Mouse (Mus musculus): ENCODE data around the gene Zfp64. TPM values are rescaled to one million over a fixed set of nuclear protein-coding genes. Genes with fewer than 3 reads are reported as not detected.

Gene Zfp64
- polyA plus RNA-seq, 1 experiment from 2014 or later: 45.3 TPM

GRCm38 (mm10) chr2:168922466-168922865 is 32.9 kb downstream of the Zfp64 start:
- Histone ChIP-seq H3K4me2 (ENCODE audit: low read depth, severe bottlenecking) (no peak overlapping the region), H3K9ac (ENCODE audit: low read length) (no peak overlapping the region), H3K27ac (replicated peaks; ENCODE audit: low read depth, low read length) (no peak overlapping the region), H3K4me3 (ENCODE audit: low read depth, low read length) (no peak overlapping the region), H3K36me3 (ENCODE audit: control insufficient read depth, insufficient read depth, low read length) (peaks cover 11% of the 10 kb centered on the region; the same call in 1 of the 2 replicates), H3K9me3 (ENCODE audit: control insufficient read depth, low read length) (peaks cover 3% of the 10 kb centered on the region; the same call in 1 of the 2 replicates), H3K27me3 (ENCODE audit: control insufficient read depth, insufficient read depth, low read length) (no peaks in the 10 kb centered on the region), H3K4me1 (ENCODE audit: control insufficient read depth, insufficient read depth, low read length) (no peaks in the 10 kb centered on the region)
- 91% methylated on average over 5 of the region's 5 CpGs for WGBS
- no peak for ATAC-seq (ENCODE audit: insufficient number of reproducible peaks, low FRiP score, low TSS enrichment, low read depth)
- no peak for DNase-seq (ENCODE audit: low spot score)

GRCm38 (mm10) chr2:168920007-168920406 is 35.4 kb downstream of the Zfp64 start:
- no peak for DNase-seq (ENCODE audit: low spot score)
- Histone ChIP-seq H3K27me3 (ENCODE audit: control insufficient read depth, insufficient read depth, low read length) (no peaks in the 10 kb centered on the region), H3K36me3 (ENCODE audit: control insufficient read depth, insufficient read depth, low read length) (no peaks in the 10 kb centered on the region), H3K9ac (ENCODE audit: low read length) (no peak overlapping the region), H3K9me3 (ENCODE audit: control insufficient read depth, low read length) (peaks cover 3% of the 10 kb centered on the region; the same call in 1 of the 2 replicates), H3K27ac (replicated peaks; ENCODE audit: low read depth, low read length) (no peak overlapping the region), H3K4me2 (ENCODE audit: low read depth, severe bottlenecking) (no peak overlapping the region), H3K4me3 (ENCODE audit: low read depth, low read length) (no peak overlapping the region), H3K4me1 (ENCODE audit: control insufficient read depth, insufficient read depth, low read length) (no peaks in the 10 kb centered on the region)
- ATAC-seq (ENCODE audit: insufficient number of reproducible peaks, low FRiP score, low TSS enrichment, low read depth): no peak
- 47% methylated on average over 15 of the region's 15 CpGs for WGBS

GRCm38 (mm10) chr2:168912901-168913721 is 42.3 kb downstream of the Zfp64 start:
- ATAC-seq (ENCODE audit: insufficient number of reproducible peaks, low FRiP score, low TSS enrichment, low read depth): 0 out of 2 replicates have a peak, but pooled peaks have one; percentile 14

GRCm38 (mm10) chr2:168912051-168912891 is 43.1 kb downstream of the Zfp64 start:
- H3K9me3 ChIP-seq (ENCODE audit: control insufficient read depth, low read length): no peaks in the 10 kb centered on the region
- peaks cover 32% of the 10 kb centered on the region for H3K27me3 ChIP-seq (ENCODE audit: control insufficient read depth, insufficient read depth, low read length)
- DNase-seq (ENCODE audit: low spot score) (peak; percentile 75), ATAC-seq (ENCODE audit: insufficient number of reproducible peaks, low FRiP score, low TSS enrichment, low read depth) (peak; percentile 42)
- H3K27ac ChIP-seq (replicated peaks; ENCODE audit: low read depth, low read length): no peak overlapping the region
- H3K9ac ChIP-seq (ENCODE audit: low read length): peak overlapping the region; percentile 27; the same call in 1 of the 2 replicates
- 0% methylated on average over 70 of the region's 70 CpGs for WGBS
- H3K4me3 ChIP-seq (ENCODE audit: low read depth, low read length): peak overlapping the region; percentile 45
- H3K4me2 ChIP-seq (ENCODE audit: low read depth, severe bottlenecking): peak overlapping the region; percentile 80
- H3K36me3 ChIP-seq (ENCODE audit: control insufficient read depth, insufficient read depth, low read length): no peaks in the 10 kb centered on the region
- peaks cover 25% of the 10 kb centered on the region for H3K4me1 ChIP-seq (ENCODE audit: control insufficient read depth, insufficient read depth, low read length)

More at GRCm38 (mm10) chr2:168912901-168913721, 42.3 kb downstream of the Zfp64 start:
- 1% methylated on average over 31 of the region's 31 CpGs for WGBS
- H3K4me3 ChIP-seq (ENCODE audit: low read depth, low read length): peak overlapping the region; percentile 45
- peaks cover 32% of the 10 kb centered on the region for H3K27me3 ChIP-seq (ENCODE audit: control insufficient read depth, insufficient read depth, low read length)
- peaks cover 25% of the 10 kb centered on the region for H3K4me1 ChIP-seq (ENCODE audit: control insufficient read depth, insufficient read depth, low read length)
- DNase-seq (ENCODE audit: low spot score): peak; percentile 60
- no peaks in the 10 kb centered on the region for H3K36me3 ChIP-seq (ENCODE audit: control insufficient read depth, insufficient read depth, low read length)
- H3K27ac ChIP-seq (replicated peaks; ENCODE audit: low read depth, low read length): no peak overlapping the region
- peak overlapping the region; percentile 80 for H3K4me2 ChIP-seq (ENCODE audit: low read depth, severe bottlenecking)
- peak overlapping the region; percentile 27; the same call in 1 of the 2 replicates for H3K9ac ChIP-seq (ENCODE audit: low read length)
- no peaks in the 10 kb centered on the region for H3K9me3 ChIP-seq (ENCODE audit: control insufficient read depth, low read length)

- DNase-seq (ENCODE audit: low spot score): peak; percentile 51
- Histone ChIP-seq H3K9ac (ENCODE audit: low read length) (no peak overlapping the region), H3K27me3 (ENCODE audit: control insufficient read depth, insufficient read depth, low read length) (peaks cover 32% of the 10 kb centered on the region), H3K9me3 (ENCODE audit: control insufficient read depth, low read length) (no peaks in the 10 kb centered on the region), H3K4me2 (ENCODE audit: low read depth, severe bottlenecking) (peak overlapping the region; percentile 80), H3K4me1 (ENCODE audit: control insufficient read depth, insufficient read depth, low read length) (peaks cover 30% of the 10 kb centered on the region), H3K36me3 (ENCODE audit: control insufficient read depth, insufficient read depth, low read length) (no peaks in the 10 kb centered on the region), H3K27ac (replicated peaks; ENCODE audit: low read depth, low read length) (no peak overlapping the region), H3K4me3 (ENCODE audit: low read depth, low read length) (peak overlapping the region; percentile 45)
- no peak for ATAC-seq (ENCODE audit: insufficient number of reproducible peaks, low FRiP score, low TSS enrichment, low read depth)
- WGBS: under 1% methylated on average over 19 of the region's 19 CpGs
These were observed 43.9 kb downstream of the Zfp64 start for GRCm38 (mm10) chr2:168911527-168911926.

GRCm38 (mm10) chr2:168906022-168906421 is 49.4 kb downstream of the Zfp64 start:
- Histone ChIP-seq H3K9ac (ENCODE audit: low read length) (no peak overlapping the region), H3K9me3 (ENCODE audit: control insufficient read depth, low read length) (no peaks in the 10 kb centered on the region), H3K27ac (replicated peaks; ENCODE audit: low read depth, low read length) (no peak overlapping the region), H3K4me3 (ENCODE audit: low read depth, low read length) (no peak overlapping the region), H3K27me3 (ENCODE audit: control insufficient read depth, insufficient read depth, low read length) (peaks cover 11% of the 10 kb centered on the region), H3K4me1 (ENCODE audit: control insufficient read depth, insufficient read depth, low read length) (peaks cover 21% of the 10 kb centered on the region), H3K4me2 (ENCODE audit: low read depth, severe bottlenecking) (no peak overlapping the region), H3K36me3 (ENCODE audit: control insufficient read depth, insufficient read depth, low read length) (no peaks in the 10 kb centered on the region)
- WGBS: 49% methylated on average over 11 of the region's 11 CpGs
- no peak for DNase-seq (ENCODE audit: low spot score)
- no peak for ATAC-seq (ENCODE audit: insufficient number of reproducible peaks, low FRiP score, low TSS enrichment, low read depth)

GRCm38 (mm10) chr2:168904846-168905245 is 50.5 kb downstream of the Zfp64 start:
- WGBS: 77% methylated on average over 3 of the region's 3 CpGs
- no peak for DNase-seq (ENCODE audit: low spot score)
- H3K4me3 ChIP-seq (ENCODE audit: low read depth, low read length): no peak overlapping the region
- peaks cover 17% of the 10 kb centered on the region for H3K4me1 ChIP-seq (ENCODE audit: control insufficient read depth, insufficient read depth, low read length)
- no peaks in the 10 kb centered on the region for H3K9me3 ChIP-seq (ENCODE audit: control insufficient read depth, low read length)
- no peak overlapping the region for H3K9ac ChIP-seq (ENCODE audit: low read length)
- H3K36me3 ChIP-seq (ENCODE audit: control insufficient read depth, insufficient read depth, low read length): no peaks in the 10 kb centered on the region
- H3K4me2 ChIP-seq (ENCODE audit: low read depth, severe bottlenecking): no peak overlapping the region
- no peak for ATAC-seq (ENCODE audit: insufficient number of reproducible peaks, low FRiP score, low TSS enrichment, low read depth)
- 0 out of 2 replicates have a peak, but pooled peaks cover 3% of the 10 kb centered on the region for H3K27me3 ChIP-seq (ENCODE audit: control insufficient read depth, insufficient read depth, low read length)
- no peak overlapping the region for H3K27ac ChIP-seq (replicated peaks; ENCODE audit: low read depth, low read length)

GRCm38 (mm10) chr2:168904188-168904587 is 51.2 kb downstream of the Zfp64 start:
- 0 out of 2 replicates have a peak, but pooled peaks cover 3% of the 10 kb centered on the region for H3K27me3 ChIP-seq (ENCODE audit: control insufficient read depth, insufficient read depth, low read length)
- peaks cover 17% of the 10 kb centered on the region for H3K4me1 ChIP-seq (ENCODE audit: control insufficient read depth, insufficient read depth, low read length)
- H3K4me2 ChIP-seq (ENCODE audit: low read depth, severe bottlenecking): no peak overlapping the region
- DNase-seq (ENCODE audit: low spot score): peak; percentile 83
- H3K27ac ChIP-seq (replicated peaks; ENCODE audit: low read depth, low read length): no peak overlapping the region
- no peak overlapping the region for H3K4me3 ChIP-seq (ENCODE audit: low read depth, low read length)
- peak; percentile 29; the same call in 1 of the 2 replicates for ATAC-seq (ENCODE audit: insufficient number of reproducible peaks, low FRiP score, low TSS enrichment, low read depth)
- 16% methylated on average over 9 of the region's 9 CpGs for WGBS
- H3K9me3 ChIP-seq (ENCODE audit: control insufficient read depth, low read length): no peaks in the 10 kb centered on the region
- no peaks in the 10 kb centered on the region for H3K36me3 ChIP-seq (ENCODE audit: control insufficient read depth, insufficient read depth, low read length)
- H3K9ac ChIP-seq (ENCODE audit: low read length): no peak overlapping the region

Measured in limb, embryonic 11.5 days (tissue).